Mouse (Mus musculus): ENCODE measurements around the gene Plch1. TPM values are rescaled to one million over a fixed set of nuclear protein-coding genes. Genes with fewer than 3 reads are reported as not detected.

Gene Plch1
- total RNA-seq, 2 experiments from 2014 or later, result 0.36 to 0.39 TPM

- no peak for DNase-seq
These were observed 206.5 kb downstream of the Plch1 start for GRCm38 (mm10) chr3:63692727-63693126.

DNA sequence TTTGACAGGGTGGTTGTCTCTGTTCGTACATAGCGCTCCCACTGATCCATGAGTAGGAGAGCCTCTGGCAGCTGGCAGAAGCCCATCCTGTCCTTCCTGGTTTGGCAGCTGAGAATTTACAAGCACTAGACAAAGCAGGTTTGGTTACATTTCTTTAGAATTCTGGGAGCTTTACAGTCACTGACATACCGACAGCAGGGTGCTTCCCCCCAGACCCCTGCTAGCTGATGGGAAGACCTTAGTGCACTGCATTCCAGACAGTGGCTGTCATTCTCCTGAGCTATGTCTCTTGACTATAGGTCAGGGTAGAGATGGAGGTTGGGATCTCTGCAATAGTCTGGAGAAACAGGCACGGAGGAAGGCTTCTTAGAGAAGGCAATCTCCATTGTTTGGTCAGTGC is 230.5 kb downstream of the Plch1 start:
- no peak for DNase-seq

- no peak for DNase-seq
These were observed 234.0 kb downstream of the Plch1 start for GRCm38 (mm10) chr3:63665307-63665706.

DNA sequence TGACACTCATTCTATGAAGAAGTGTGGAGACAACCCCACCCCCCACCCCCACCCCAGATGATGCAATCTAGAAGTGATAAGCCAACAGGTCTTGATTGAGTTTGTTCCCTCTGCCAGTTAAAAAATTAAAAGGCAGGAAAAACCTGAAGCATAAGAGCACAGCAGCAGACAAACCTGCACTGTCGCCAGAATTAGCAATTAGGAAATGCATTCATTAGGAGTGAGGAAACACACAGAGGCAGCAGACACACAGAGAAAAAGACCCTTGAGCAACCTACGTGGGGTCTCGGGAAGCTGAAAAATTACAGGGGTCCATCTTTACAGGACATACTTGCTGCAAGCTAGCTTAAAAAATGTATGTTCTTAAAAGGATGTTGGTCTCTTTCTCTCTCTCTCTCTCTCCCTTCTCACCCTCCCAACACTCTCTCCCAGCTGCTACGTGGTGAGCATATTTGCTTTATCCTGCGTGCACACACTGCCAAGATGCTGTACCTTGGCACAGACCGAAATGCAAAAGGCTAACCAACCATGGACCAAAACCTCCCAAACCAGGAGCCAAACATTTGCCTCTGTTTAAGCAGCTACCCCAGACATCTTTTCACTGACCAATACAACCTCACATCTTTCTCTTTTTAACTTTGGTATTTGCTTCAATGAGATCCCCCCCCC is 234.6 kb downstream of the Plch1 start:
- DNase-seq, result no peak

Other genes with a start within 250 kb of the Plch1 start
- 10 to 100 TPM; 10.2 to 13.5 TPM for gene E130311K13Rik, start 30.0 kb upstream of the Plch1 start, total RNA-seq (2021)
- 10 to 100 TPM; 23.7 to 26.5 TPM for gene Slc33a1, start 65.3 kb upstream of the Plch1 start, total RNA-seq (2021)
- gene Gmps, start 76.6 kb upstream of the Plch1 start, total RNA-seq (2021), result 10 to 100 TPM; 28.8 to 37.7 TPM
- under 1 TPM; 0.18 to 0.39 TPM for gene Vmn2r1, start 182.1 kb upstream of the Plch1 start, total RNA-seq (2021)
- not detected for gene Vmn2r2, start 242.5 kb upstream of the Plch1 start, total RNA-seq (2021)